Mouse (Mus musculus) liver, postnatal 0 days (tissue): ENCODE measurements around the gene Sncb. TPM values are rescaled to one million over a fixed set of nuclear protein-coding genes. Genes with fewer than 3 reads are reported as not detected.

Experiments used
- ATAC-seq: fragments of 200-750 bp; cut with Nextera tagmentation; 2 replicates; pipeline ENCODE4 v1.8.0; 2017; ENCODE audit warnings: mild to moderate bottlenecking, moderate library complexity
- DNase-seq: peaks from one replicate; pipeline ENCODE4 v3.0.0-alpha.2; 2016
- H3K27ac ChIP-seq: fragments of 300-500 bp; sonication (generic); 2 replicates; pipeline ENCODE4 v1.5.1; 2014; ENCODE audit warnings: antibody characterized with exemption, moderate library complexity, mild to moderate bottlenecking, low read depth
- H3K27me3 ChIP-seq: fragments of 300-500 bp; sonication (generic); 2 replicates; pipeline ENCODE4 v1.6.1; 2014; ENCODE audit warnings: low read length, control low read depth, mixed read lengths; ENCODE audit not compliant: insufficient read depth
- H3K36me3 ChIP-seq: fragments of 300-500 bp; sonication (generic); replicated peaks from 2 replicates; pipeline ENCODE4 v1.6.1; 2014; ENCODE audit warnings: mild to moderate bottlenecking, control low read depth, low read length, moderate library complexity, mixed read lengths; ENCODE audit not compliant: insufficient read depth
- H3K4me1 ChIP-seq: fragments of 300-500 bp; sonication (generic); 2 replicates; pipeline ENCODE4 v1.6.1; 2014; ENCODE audit warnings: antibody characterized with exemption, mild to moderate bottlenecking, control low read depth; ENCODE audit not compliant: insufficient read depth
- H3K4me2 ChIP-seq: fragments of 300-500 bp; sonication (generic); 2 replicates; pipeline ENCODE4 v1.6.1; 2014; ENCODE audit warnings: low read depth, mild to moderate bottlenecking, low read length, moderate library complexity, mixed read lengths
- H3K4me3 ChIP-seq: fragments of 300-500 bp; sonication (generic); 2 replicates; pipeline ENCODE4 v1.5.1; 2014; ENCODE audit warnings: low read depth, low read length
- H3K9ac ChIP-seq: fragments of 300-500 bp; sonication (generic); replicated peaks from 2 replicates; pipeline ENCODE4 v1.6.1; 2014; ENCODE audit warnings: mild to moderate bottlenecking, moderate library complexity
- H3K9me3 ChIP-seq: fragments of 300-500 bp; sonication (generic); 2 replicates; pipeline ENCODE4 v1.6.1; 2016; ENCODE audit warnings: mild to moderate bottlenecking, control low read depth, low read length, mixed read lengths
- CTCF ChIP-seq: sonication (generic); IDR thresholded peaks from 2 replicates; pipeline ENCODE4 v1.5.1; 2016; ENCODE audit warnings: antibody characterized with exemption, low read depth
- EP300 ChIP-seq: IDR thresholded peaks from 2 replicates; pipeline ENCODE4 v1.6.1; 2016; ENCODE audit warnings: antibody characterized with exemption, low read depth, mild to moderate bottlenecking
- WGBS: fragments of 180-500 bp; shearing (Covaris S2); extraction: QIAGEN DNeasy Blood & Tissue Kit; methylation state at CpG from one replicate; pipeline ENCODE4 v1.1.7; 2014; ENCODE audit not compliant: insufficient replicate concordance; 5-methylcytosine and 5-hydroxymethylcytosine counted together
- polyA plus RNA-seq: library from polyadenylated mRNA; unstranded; fragments of >200 nt; fragmentation: Nextera tagmentation; extraction: Ambion mirVana; gene quantifications from 2 replicates; pipeline ENCODE4 v1.2.1, GENCODE M21; 2015

Sncb gene
- polyA plus RNA-seq, 1 experiment from 2014 or later = not detected

- Histone ChIP-seq H3K36me3 (no peaks in the 10 kb centered on the region), H3K9ac (no peak overlapping the region), H3K4me2 (no peak overlapping the region), H3K27me3 (peaks cover 26% of the 10 kb centered on the region), H3K4me3 (no peak overlapping the region), H3K9me3 (no peaks in the 10 kb centered on the region), H3K27ac (no peak overlapping the region), H3K4me1 (peaks cover 7% of the 10 kb centered on the region)
- TF ChIP-seq EP300 = no peak
- TF ChIP-seq CTCF = no peak
- DNase-seq = no peak
- ATAC-seq = no peak
- WGBS = 79% methylated on average over 8 of the region's 8 CpGs
These were observed 10.2 kb downstream of the Sncb start for GRCm38 (mm10) chr13:54756156-54756712.

DNA sequence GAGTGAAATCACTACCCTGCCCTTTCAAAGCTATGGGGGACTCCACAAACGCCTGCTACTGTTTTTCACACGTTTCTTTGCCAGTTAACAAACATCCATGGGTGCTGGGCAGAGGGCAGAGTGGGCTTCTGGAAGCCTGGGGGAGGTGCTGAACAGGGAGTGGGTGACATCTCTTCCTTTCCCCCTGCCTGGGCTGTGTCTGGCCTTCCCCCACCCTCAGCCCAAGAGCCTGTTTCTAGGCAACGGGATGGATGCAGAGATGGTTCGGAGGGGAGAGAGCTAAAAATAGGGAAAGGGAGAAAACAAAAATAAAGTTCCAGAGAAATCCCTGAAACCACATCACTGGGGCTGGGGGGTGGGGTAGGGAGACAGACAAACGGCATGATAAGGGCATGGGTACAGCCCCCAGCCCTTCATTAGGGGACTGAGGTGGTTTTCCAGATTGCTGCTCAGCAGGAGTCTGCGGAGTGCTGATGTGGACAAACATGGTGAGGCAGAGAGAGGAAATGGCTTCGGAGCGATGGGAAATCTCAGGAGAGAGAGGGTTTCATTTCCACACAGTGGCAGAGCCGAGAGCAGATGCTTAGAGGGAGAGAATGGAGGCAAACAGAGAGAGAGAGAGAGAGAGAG, 11.1 kb downstream of the Sncb start:
- TF ChIP-seq EP300 = no peak
- TF ChIP-seq CTCF = no peak
- Histone ChIP-seq H3K4me2 (no peak overlapping the region), H3K4me1 (peaks cover 7% of the 10 kb centered on the region), H3K27ac (no peak overlapping the region), H3K4me3 (no peak overlapping the region), H3K36me3 (no peaks in the 10 kb centered on the region), H3K9ac (no peak overlapping the region), H3K27me3 (peaks cover 35% of the 10 kb centered on the region), H3K9me3 (no peaks in the 10 kb centered on the region)
- ATAC-seq (no peak), DNase-seq (no peak)
- WGBS = 30% methylated on average over 9 of the region's 9 CpGs

- WGBS = 43% methylated on average over 12 of the region's 12 CpGs
- H3K27me3 ChIP-seq = peaks cover 39% of the 10 kb centered on the region
These were observed 12.0 kb downstream of the Sncb start for GRCm38 (mm10) chr13:54754169-54755080.

GRCm38 (mm10) chr13:54753733-54754132, 12.7 kb downstream of the Sncb start:
- no peaks in the 10 kb centered on the region for H3K9me3 ChIP-seq
- no peak overlapping the region for H3K4me3 ChIP-seq
- no peak overlapping the region for H3K9ac ChIP-seq
- ATAC-seq = no peak
- DNase-seq = no peak
- no peaks in the 10 kb centered on the region for H3K36me3 ChIP-seq
- H3K4me2 ChIP-seq = no peak overlapping the region
- no peak overlapping the region for H3K27ac ChIP-seq
- peaks cover 15% of the 10 kb centered on the region for H3K4me1 ChIP-seq
- H3K27me3 ChIP-seq = peaks cover 36% of the 10 kb centered on the region
- WGBS = 47% methylated on average over 6 of the region's 6 CpGs
- TF ChIP-seq EP300 = no peak
- no peak for TF ChIP-seq CTCF

More at GRCm38 (mm10) chr13:54754169-54755080, 12.0 kb downstream of the Sncb start:
- no peak for TF ChIP-seq EP300
- TF ChIP-seq CTCF = no peak
- DNase-seq = no peak
- no peaks in the 10 kb centered on the region for H3K36me3 ChIP-seq
- H3K4me3 ChIP-seq = no peak overlapping the region
- no peak overlapping the region for H3K4me2 ChIP-seq
- no peak overlapping the region for H3K27ac ChIP-seq
- ATAC-seq = no peak
- no peaks in the 10 kb centered on the region for H3K9me3 ChIP-seq
- H3K9ac ChIP-seq = no peak overlapping the region
- peaks cover 12% of the 10 kb centered on the region for H3K4me1 ChIP-seq

GRCm38 (mm10) chr13:54752656-54753055, 13.7 kb downstream of the Sncb start:
- no peak for DNase-seq
- Histone ChIP-seq H3K36me3 (no peaks in the 10 kb centered on the region), H3K27me3 (peaks cover 39% of the 10 kb centered on the region), H3K4me3 (no peak overlapping the region), H3K9ac (no peak overlapping the region), H3K27ac (no peak overlapping the region), H3K4me1 (peaks cover 8% of the 10 kb centered on the region), H3K4me2 (no peak overlapping the region), H3K9me3 (no peaks in the 10 kb centered on the region)
- ATAC-seq = no peak
- 56% methylated on average over 10 of the region's 10 CpGs for WGBS
- no peak for TF ChIP-seq EP300
- TF ChIP-seq CTCF = no peak

DNA sequence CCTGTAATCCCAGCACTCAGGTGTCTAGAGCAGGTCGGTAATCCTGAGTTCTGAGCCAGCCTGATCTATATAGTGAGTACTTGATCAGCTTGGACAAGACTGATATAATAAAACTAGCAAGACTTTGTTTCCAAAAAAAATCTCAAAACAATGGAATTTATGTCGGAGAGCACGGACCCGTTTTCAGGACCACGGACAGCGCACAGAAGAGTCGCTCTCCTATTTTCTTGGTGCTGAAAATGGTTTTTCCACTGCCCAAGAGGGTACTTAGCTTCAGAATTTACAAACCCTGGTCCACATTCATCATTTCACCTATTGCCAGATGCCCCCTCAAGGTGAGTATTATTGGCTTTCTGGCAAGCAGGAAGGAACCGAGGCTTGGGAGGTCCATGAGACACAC, 15.7 kb downstream of the Sncb start:
- DNase-seq = peak; percentile 34
- Histone ChIP-seq H3K4me3 (no peak overlapping the region), H3K27me3 (peaks cover 48% of the 10 kb centered on the region), H3K9me3 (no peaks in the 10 kb centered on the region), H3K9ac (no peak overlapping the region), H3K27ac (no peak overlapping the region), H3K4me1 (peaks cover 7% of the 10 kb centered on the region), H3K4me2 (no peak overlapping the region), H3K36me3 (no peaks in the 10 kb centered on the region)
- ATAC-seq = no peak
- WGBS = 3% methylated on average over 8 of the region's 8 CpGs
- TF ChIP-seq CTCF (no peak), EP300 (no peak)
